Mouse (Mus musculus) erythroblast, embryonic 14.5 days (primary cell): ENCODE data around the gene Rhbdf1.

Source experiments
- GATA1 ChIP-seq: IDR thresholded peaks from 2 replicates; pipeline ENCODE4 v1.6.1; 2012; ENCODE audit warnings: low read length, inconsistent platforms, mixed read lengths
- TAL1 ChIP-seq: IDR thresholded peaks from 3 replicates; pipeline ENCODE4 v1.6.1; 2012; ENCODE audit warnings: low read length, inconsistent platforms, mixed read lengths

GRCm38 (mm10) chr11:32197766-32198165 lies 24.3 kb downstream of the Rhbdf1 start:
- no peak for TF ChIP-seq TAL1
- no peak for TF ChIP-seq GATA1
